Mouse (Mus musculus) spleen, postnatal 14 days (tissue): ENCODE measurements around the gene Rps16.
"Not testable (repeated sequence)": the region's sequence is repeated elsewhere in the genome, so short reads cannot be mapped to it uniquely, and the experiment has no call there.

ENCODE experiments used
- DNase-seq, 2 experiments: peaks; one replicate each; pipeline ENCODE4 v3.0.0; 2021 to 2022; ENCODE audit warnings: low spot score in 2 of 2

The Rps16 gene

GRCm38 (mm10) chr7:28373891-28374495 lies 23.5 kb downstream of the Rps16 start:
- no peak for DNase-seq

GRCm38 (mm10) chr7:28374647-28375046 lies 24.2 kb downstream of the Rps16 start:
- no peak for DNase-seq

GRCm38 (mm10) chr7:28375176-28375921 lies 24.9 kb downstream of the Rps16 start:
- peak; percentile 80 to 82 for DNase-seq

GRCm38 (mm10) chr7:28376011-28376771 lies 25.7 kb downstream of the Rps16 start:
- DNase-seq, result peak; percentile 34 to 45

- no peak for DNase-seq
Measured at GRCm38 (mm10) chr7:28377190-28378065, 27.0 kb downstream of the Rps16 start.

GRCm38 (mm10) chr7:28378066-28378690 lies 27.7 kb downstream of the Rps16 start:
- peak; percentile 32 to 35 for DNase-seq

- DNase-seq, result peak; percentile 91 to 94
Measured at GRCm38 (mm10) chr7:28378769-28379651, 28.6 kb downstream of the Rps16 start.

GRCm38 (mm10) chr7:28380237-28381016 lies 30.0 kb downstream of the Rps16 start, which contains the start of gene Zfp36:
TSS of gene Zfp36 (minus strand) at chr7:28380253.
- no peak for DNase-seq

GRCm38 (mm10) chr7:28381017-28381790 lies 30.8 kb downstream of the Rps16 start:
- DNase-seq, result peak; percentile 66 to 74

GRCm38 (mm10) chr7:28381938-28382337 lies 31.5 kb downstream of the Rps16 start:
- peak; percentile 69 to 78 for DNase-seq

GRCm38 (mm10) chr7:28382347-28382951 lies 32.0 kb downstream of the Rps16 start:
- DNase-seq, result no peak

GRCm38 (mm10) chr7:28382981-28383396 lies 32.5 kb downstream of the Rps16 start:
- DNase-seq, result peak; percentile 42 to 46

GRCm38 (mm10) chr7:28383606-28384005 lies 33.2 kb downstream of the Rps16 start:
- no peak for DNase-seq

- DNase-seq, result no peak
Measured at GRCm38 (mm10) chr7:28384162-28384561, 33.7 kb downstream of the Rps16 start.

GRCm38 (mm10) chr7:28385196-28385595 lies 34.7 kb downstream of the Rps16 start:
- DNase-seq, result no peak

GRCm38 (mm10) chr7:28386007-28386406 lies 35.6 kb downstream of the Rps16 start:
- DNase-seq, result no peak

- peak; percentile 76 to 87 for DNase-seq
Measured at GRCm38 (mm10) chr7:28386462-28386861, 36.0 kb downstream of the Rps16 start.

- DNase-seq, result not testable (repeated sequence)
Measured at GRCm38 (mm10) chr7:28386877-28387276, 36.4 kb downstream of the Rps16 start.
